Mouse (Mus musculus) testis, adult 2 months (tissue): Measurements from ENCODE around the gene Pkn3.

Source experiments
- CTCF ChIP-seq: fragments of 200-500 bp; IDR thresholded peaks from 2 replicates; pipeline ENCODE4 v1.5.1; 2012; ENCODE audit warnings: low read depth, mild to moderate bottlenecking, inconsistent platforms, low read length, moderate library complexity; ENCODE audit not compliant: control insufficient read depth, insufficient read depth, insufficient replicate concordance
- POLR2A ChIP-seq: fragments of 200-500 bp; IDR thresholded peaks from 2 replicates; pipeline ENCODE4 v1.6.1; 2012; ENCODE audit warnings: low read depth, mild to moderate bottlenecking, inconsistent platforms, low read length, moderate library complexity; ENCODE audit not compliant: control insufficient read depth

GRCm38 (mm10) chr2:30032957-30033356 is 44.5 kb upstream of the Pkn3 start:
- no peak for TF ChIP-seq POLR2A
- no peak for TF ChIP-seq CTCF
